Mouse (Mus musculus) CD4-positive naive resting alpha-beta T cell, adult 57 days (primary cell): Measurements from ENCODE around the gene Gls. TPM values are rescaled to one million over a fixed set of nuclear protein-coding genes. Genes with fewer than 3 reads are reported as not detected.

Experiments
- total RNA-seq: library from RNA; stranded (reverse); gene quantifications from one replicate; pipeline ENCODE4 v1.2.4, GENCODE M21; 2023

The Gls gene
- total RNA-seq = 281 TPM

DNA sequence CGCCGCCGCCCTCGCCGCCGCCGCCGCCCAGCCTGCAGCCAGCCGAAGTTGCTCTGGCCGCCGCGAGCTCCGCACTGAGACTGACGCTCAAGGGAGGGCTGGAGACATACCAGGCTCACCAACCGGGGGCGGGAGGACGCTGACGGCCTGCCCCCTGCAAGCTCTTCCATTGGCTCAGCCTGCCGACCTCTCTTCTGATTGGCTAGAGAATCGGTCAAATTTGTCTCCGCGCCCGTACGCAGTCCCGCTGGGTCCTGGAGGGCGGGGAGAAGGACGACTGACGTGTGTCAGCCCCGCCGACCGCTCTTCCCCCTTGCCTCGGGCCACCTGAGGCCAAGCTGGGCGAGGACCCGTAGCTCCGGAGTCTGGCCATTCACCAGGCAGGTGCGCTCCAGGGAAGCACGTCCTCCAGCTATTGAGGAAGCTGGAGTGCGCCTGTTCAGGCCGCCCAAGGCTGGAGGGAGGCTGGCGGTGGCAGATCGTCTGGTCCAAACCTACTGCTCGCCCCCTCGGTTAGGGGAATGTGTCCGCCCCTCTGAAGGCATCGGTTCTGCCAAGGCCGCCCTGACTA, at the start of gene Gls:
TSS of gene Gls (minus strand) at position 90 of the 571 bp plus-strand sequence.

DNA sequence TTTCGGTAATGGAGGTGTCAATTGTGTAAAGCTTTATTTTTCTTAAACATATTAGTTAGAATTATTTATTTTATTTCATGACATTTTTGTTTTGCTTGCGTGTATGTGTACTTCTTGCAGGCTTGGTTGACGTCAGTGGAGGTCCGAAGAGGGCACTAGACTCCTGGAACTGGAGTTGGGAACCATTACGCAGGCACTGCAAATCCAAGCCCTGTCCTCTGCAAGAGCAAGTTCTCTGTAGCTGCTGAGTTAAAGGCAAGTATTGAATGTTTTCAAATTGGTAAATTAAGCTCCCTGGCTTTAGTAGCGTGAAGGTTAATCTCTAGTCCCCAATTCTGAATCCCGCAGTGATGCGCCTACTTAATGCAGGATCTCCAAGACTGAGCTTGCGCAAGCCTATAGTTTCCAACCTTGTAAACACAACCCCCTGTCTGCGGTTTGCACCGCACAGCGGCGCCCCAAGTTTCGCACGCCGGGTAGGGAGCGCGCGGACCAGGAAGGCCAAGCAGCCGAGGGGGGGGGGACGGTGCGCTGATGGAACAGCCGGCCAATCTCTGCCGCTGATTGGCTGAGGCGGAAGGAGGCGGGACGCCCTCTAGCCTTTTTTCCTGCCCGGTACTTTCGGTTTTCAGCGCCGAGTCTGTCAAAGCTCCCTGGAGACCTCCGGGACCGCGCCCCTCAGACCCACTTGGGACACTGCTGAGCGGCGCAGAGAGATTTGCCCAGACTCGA, 114.0 kb downstream of the Gls start, which contains the start of gene Stat1:
TSS of gene Stat1 (plus strand) at position 581 of the 732 bp plus-strand sequence.

Other genes starting within 250 kb of the Gls start
- gene Stat4, start 246.1 kb downstream of the Gls start, total RNA-seq = 112 TPM
- 267 TPM for gene Stat1, start 113.8 kb downstream of the Gls start, total RNA-seq